Mouse (Mus musculus): ENCODE data around the gene Cdc42. TPM values are rescaled to one million over a fixed set of nuclear protein-coding genes. Genes with fewer than 3 reads are reported as not detected.

The Cdc42 gene
- polyA plus RNA-seq, 1 experiment = 240 TPM

DNA sequence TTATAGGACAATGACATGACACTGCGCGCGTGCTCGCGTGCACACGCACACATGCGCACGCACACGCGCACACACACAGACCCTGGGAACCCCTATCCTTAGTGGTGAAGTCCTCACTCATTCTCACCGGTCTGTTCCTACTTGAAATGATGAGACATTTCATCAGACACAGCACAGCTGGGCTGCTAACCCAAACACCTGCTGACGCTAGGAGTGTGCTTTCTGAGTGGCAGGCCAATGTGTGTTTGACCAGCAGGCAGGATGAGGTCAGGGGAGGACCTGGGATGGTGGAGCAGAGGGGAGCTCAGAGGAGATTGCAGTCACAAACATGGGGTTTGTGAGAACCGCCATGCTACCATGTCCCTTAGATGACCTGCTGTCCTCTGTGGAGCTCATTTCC lies 57.3 kb downstream of the Cdc42 start:
- Histone ChIP-seq H3K4me3 (ENCODE audit: insufficient read depth, poor library complexity, severe bottlenecking) (no peak overlapping the region), H3K79me2 (ENCODE audit: control insufficient read depth, insufficient read depth) (no peaks in the 10 kb centered on the region), H3ac (ENCODE audit: control insufficient read depth, insufficient read length, low read depth) (no peak overlapping the region), H3K79me3 (ENCODE audit: low read depth) (no peaks in the 10 kb centered on the region), H3K36me3 (ENCODE audit: control insufficient read depth, insufficient read depth) (no peaks in the 10 kb centered on the region), H3K27me3 (ENCODE audit: control insufficient read depth, insufficient read depth, insufficient read length) (no peaks in the 10 kb centered on the region)
- TF ChIP-seq CEBPB (IDR thresholded peaks at IDR 0.05; ENCODE audit: low read depth) (no peak), USF1 (IDR thresholded peaks at IDR 0.05; ENCODE audit: low read depth) (no peak), CTCF (IDR thresholded peaks at IDR 0.05; ENCODE audit: control insufficient read depth, insufficient read depth, insufficient read length) (no peak), MYOD1 (IDR thresholded peaks at IDR 0.05; ENCODE audit: control insufficient read depth, insufficient read length, low read depth) (no peak), FOSL1 (IDR thresholded peaks at IDR 0.05; ENCODE audit: insufficient read depth, low read length, poor library complexity, severe bottlenecking) (no peak), MYOG (IDR thresholded peaks at IDR 0.05; ENCODE audit: control insufficient read depth, extremely low read depth, insufficient read length) (no peak), MAX (IDR thresholded peaks at IDR 0.05) (no peak)

GRCm38 (mm10) chr4:137298406-137298805 lies 59.1 kb downstream of the Cdc42 start:
- no peak overlapping the region for H3ac ChIP-seq (ENCODE audit: control insufficient read depth, insufficient read length, low read depth)
- H3K27me3 ChIP-seq (ENCODE audit: control insufficient read depth, insufficient read depth, insufficient read length) = no peaks in the 10 kb centered on the region
- no peak for TF ChIP-seq FOSL1 (IDR thresholded peaks at IDR 0.05; ENCODE audit: insufficient read depth, low read length, poor library complexity, severe bottlenecking)
- TF ChIP-seq MAX (IDR thresholded peaks at IDR 0.05) = no peak
- TF ChIP-seq USF1 (IDR thresholded peaks at IDR 0.05; ENCODE audit: low read depth) = no peak
- TF ChIP-seq CTCF (IDR thresholded peaks at IDR 0.05; ENCODE audit: control insufficient read depth, insufficient read depth, insufficient read length) = no peak
- H3K36me3 ChIP-seq (ENCODE audit: control insufficient read depth, insufficient read depth) = no peaks in the 10 kb centered on the region
- no peak overlapping the region for H3K4me3 ChIP-seq (ENCODE audit: insufficient read depth, poor library complexity, severe bottlenecking)
- no peaks in the 10 kb centered on the region for H3K79me2 ChIP-seq (ENCODE audit: control insufficient read depth, insufficient read depth)
- no peaks in the 10 kb centered on the region for H3K79me3 ChIP-seq (ENCODE audit: low read depth)

- Histone ChIP-seq H3K36me3 (ENCODE audit: control insufficient read depth, insufficient read depth) (no peaks in the 10 kb centered on the region), H3K4me3 (ENCODE audit: insufficient read depth, poor library complexity, severe bottlenecking) (no peak overlapping the region), H3K79me3 (ENCODE audit: low read depth) (no peaks in the 10 kb centered on the region), H3K79me2 (ENCODE audit: control insufficient read depth, insufficient read depth) (no peaks in the 10 kb centered on the region), H3K27me3 (ENCODE audit: control insufficient read depth, insufficient read depth, insufficient read length) (no peaks in the 10 kb centered on the region), H3ac (ENCODE audit: control insufficient read depth, insufficient read length, low read depth) (no peak overlapping the region)
- no peak for TF ChIP-seq MYOG (IDR thresholded peaks at IDR 0.05; ENCODE audit: control insufficient read depth, extremely low read depth, insufficient read length)
- no peak for TF ChIP-seq USF1 (IDR thresholded peaks at IDR 0.05; ENCODE audit: low read depth)
- TF ChIP-seq CTCF (IDR thresholded peaks at IDR 0.05; ENCODE audit: control insufficient read depth, insufficient read depth, insufficient read length) = no peak
- no peak for TF ChIP-seq FOSL1 (IDR thresholded peaks at IDR 0.05; ENCODE audit: insufficient read depth, low read length, poor library complexity, severe bottlenecking)
- no peak for TF ChIP-seq MAX (IDR thresholded peaks at IDR 0.05)
- TF ChIP-seq MYOD1 (IDR thresholded peaks at IDR 0.05; ENCODE audit: control insufficient read depth, insufficient read length, low read depth) = no peak
- TF ChIP-seq CEBPB (IDR thresholded peaks at IDR 0.05; ENCODE audit: low read depth) = no peak
Observed at GRCm38 (mm10) chr4:137297611-137298010, 59.9 kb downstream of the Cdc42 start.

DNA sequence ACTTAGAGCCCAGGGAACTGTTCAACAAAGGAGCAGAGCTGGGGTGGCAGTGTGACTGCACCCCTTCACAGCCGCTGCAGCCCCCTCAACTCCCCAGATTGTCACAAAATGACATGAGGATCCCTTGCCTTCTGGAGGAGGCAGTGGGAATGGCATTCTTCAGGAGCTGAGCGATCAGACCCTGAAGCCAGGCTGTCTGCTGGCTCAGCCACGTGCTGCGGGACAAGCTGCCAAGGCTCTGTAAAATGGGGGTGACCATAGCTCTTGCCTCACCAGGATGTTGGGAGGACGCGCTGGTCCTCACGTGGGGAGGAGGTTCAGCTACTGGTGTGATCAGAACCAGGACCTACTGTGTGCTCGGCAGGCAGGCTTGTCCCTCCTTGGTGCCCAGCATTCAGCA lies 62.6 kb downstream of the Cdc42 start:
- Histone ChIP-seq H3K4me3 (ENCODE audit: insufficient read depth, poor library complexity, severe bottlenecking) (no peak overlapping the region), H3K79me2 (ENCODE audit: control insufficient read depth, insufficient read depth) (no peaks in the 10 kb centered on the region), H3ac (ENCODE audit: control insufficient read depth, insufficient read length, low read depth) (no peak overlapping the region), H3K79me3 (ENCODE audit: low read depth) (no peaks in the 10 kb centered on the region), H3K27me3 (ENCODE audit: control insufficient read depth, insufficient read depth, insufficient read length) (no peaks in the 10 kb centered on the region), H3K36me3 (ENCODE audit: control insufficient read depth, insufficient read depth) (no peaks in the 10 kb centered on the region)
- TF ChIP-seq CEBPB (IDR thresholded peaks at IDR 0.05; ENCODE audit: low read depth) (no peak), USF1 (IDR thresholded peaks at IDR 0.05; ENCODE audit: low read depth) (no peak), MYOD1 (IDR thresholded peaks at IDR 0.05; ENCODE audit: control insufficient read depth, insufficient read length, low read depth) (no peak), CTCF (IDR thresholded peaks at IDR 0.05; ENCODE audit: control insufficient read depth, insufficient read depth, insufficient read length) (no peak), MYOG (IDR thresholded peaks at IDR 0.05; ENCODE audit: control insufficient read depth, extremely low read depth, insufficient read length) (no peak), MAX (IDR thresholded peaks at IDR 0.05) (no peak), FOSL1 (IDR thresholded peaks at IDR 0.05; ENCODE audit: insufficient read depth, low read length, poor library complexity, severe bottlenecking) (no peak)

DNA sequence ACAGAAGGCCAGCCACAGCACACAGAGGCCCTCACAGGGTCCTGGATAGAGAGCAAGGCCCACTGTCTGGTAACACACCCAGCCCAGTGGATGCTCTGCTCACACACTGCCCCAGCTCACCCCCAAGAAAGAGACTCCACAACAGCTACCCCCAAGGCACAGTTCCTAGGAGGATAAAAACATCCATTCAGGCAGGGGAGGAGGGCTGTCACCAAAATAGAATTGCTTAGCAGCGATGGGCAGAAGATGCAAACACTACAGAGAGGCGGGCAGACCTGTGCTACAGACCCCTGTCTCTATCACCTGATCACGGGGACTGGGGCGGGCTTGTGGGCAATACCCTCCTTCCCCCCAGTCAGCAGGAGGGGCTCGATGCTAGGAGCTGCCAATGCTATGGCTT lies 63.0 kb downstream of the Cdc42 start:
- TF ChIP-seq USF1 (IDR thresholded peaks at IDR 0.05; ENCODE audit: low read depth) (no peak), MAX (IDR thresholded peaks at IDR 0.05) (no peak), MYOD1 (IDR thresholded peaks at IDR 0.05; ENCODE audit: control insufficient read depth, insufficient read length, low read depth) (no peak), MYOG (IDR thresholded peaks at IDR 0.05; ENCODE audit: control insufficient read depth, extremely low read depth, insufficient read length) (no peak), FOSL1 (IDR thresholded peaks at IDR 0.05; ENCODE audit: insufficient read depth, low read length, poor library complexity, severe bottlenecking) (no peak), CEBPB (IDR thresholded peaks at IDR 0.05; ENCODE audit: low read depth) (no peak), CTCF (IDR thresholded peaks at IDR 0.05; ENCODE audit: control insufficient read depth, insufficient read depth, insufficient read length) (no peak)

GRCm38 (mm10) chr4:137294032-137294431 lies 63.5 kb downstream of the Cdc42 start:
- no peaks in the 10 kb centered on the region for H3K79me3 ChIP-seq (ENCODE audit: low read depth)
- H3ac ChIP-seq (ENCODE audit: control insufficient read depth, insufficient read length, low read depth) = no peak overlapping the region
- no peaks in the 10 kb centered on the region for H3K79me2 ChIP-seq (ENCODE audit: control insufficient read depth, insufficient read depth)
- no peaks in the 10 kb centered on the region for H3K27me3 ChIP-seq (ENCODE audit: control insufficient read depth, insufficient read depth, insufficient read length)
- H3K4me3 ChIP-seq (ENCODE audit: insufficient read depth, poor library complexity, severe bottlenecking) = no peak overlapping the region
- TF ChIP-seq MAX (IDR thresholded peaks at IDR 0.05) = no peak
- no peaks in the 10 kb centered on the region for H3K36me3 ChIP-seq (ENCODE audit: control insufficient read depth, insufficient read depth)

More for the DNA sequence above, 63.0 kb downstream of the Cdc42 start:
- Histone ChIP-seq H3K79me2 (ENCODE audit: control insufficient read depth, insufficient read depth) (no peaks in the 10 kb centered on the region), H3ac (ENCODE audit: control insufficient read depth, insufficient read length, low read depth) (no peak overlapping the region), H3K27me3 (ENCODE audit: control insufficient read depth, insufficient read depth, insufficient read length) (no peaks in the 10 kb centered on the region), H3K36me3 (ENCODE audit: control insufficient read depth, insufficient read depth) (no peaks in the 10 kb centered on the region), H3K79me3 (ENCODE audit: low read depth) (no peaks in the 10 kb centered on the region), H3K4me3 (ENCODE audit: insufficient read depth, poor library complexity, severe bottlenecking) (no peak overlapping the region)

Data from C2C12 (cell line).